Mouse (Mus musculus) kidney, adult 9 months (tissue): Measurements from ENCODE around the gene Ndufs1.
"Not testable (repeated sequence)": the region's sequence is repeated elsewhere in the genome, so short reads cannot be mapped to it uniquely, and the experiment has no call there.

ENCODE experiments used
- DNase-seq: peaks from one replicate; pipeline ENCODE4 v3.0.0; 2022

Ndufs1 gene

DNA sequence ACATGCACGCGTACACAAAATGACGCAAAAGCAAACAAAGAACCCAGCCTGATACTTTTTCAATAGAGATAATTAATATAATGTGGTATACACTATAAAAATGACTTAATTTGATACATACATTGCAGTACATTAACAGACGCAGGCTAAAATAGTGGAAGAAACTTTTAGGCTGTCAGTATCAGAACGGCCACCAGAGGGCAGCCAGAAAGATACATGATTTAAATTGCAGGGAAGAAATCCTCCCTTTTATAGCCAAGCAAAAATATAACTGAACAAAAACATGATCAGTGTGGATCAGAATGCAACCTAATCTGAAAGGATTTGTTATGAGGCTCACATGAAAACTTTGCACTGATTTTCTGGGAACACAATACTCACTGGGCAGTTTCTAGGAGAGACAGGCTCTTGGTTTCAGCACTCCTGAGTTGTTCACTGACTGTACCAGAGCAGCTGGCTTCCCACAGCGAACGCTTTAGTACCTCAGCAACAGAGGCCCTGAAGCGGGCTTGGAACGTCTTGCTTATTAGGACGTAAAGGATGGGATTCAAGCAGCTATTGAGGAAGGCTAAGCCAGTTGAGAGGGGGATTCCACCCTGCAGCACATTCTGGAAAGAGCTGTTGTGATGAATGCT is 6.1 kb upstream of the Ndufs1 start:
- peak; percentile 63 for DNase-seq

DNA sequence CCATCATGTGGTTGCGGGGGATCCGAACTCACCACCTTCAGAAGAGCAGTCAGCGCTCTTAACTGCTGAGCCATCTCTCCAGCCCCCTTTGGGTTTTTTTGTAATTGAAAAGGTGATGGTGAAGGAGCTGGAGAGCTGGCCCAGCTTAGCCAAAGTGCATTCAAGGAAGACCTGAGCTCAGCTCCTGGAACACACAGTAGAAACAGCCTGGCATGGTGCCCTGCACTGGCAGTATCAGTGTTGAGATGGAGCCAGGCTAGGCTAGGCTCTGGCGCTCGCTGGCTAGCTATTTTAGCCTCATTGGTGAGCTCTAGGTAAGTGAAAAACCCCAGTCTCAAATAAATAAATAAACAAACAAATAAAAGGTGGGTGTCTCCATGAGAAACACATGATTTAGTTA is 5.6 kb upstream of the Ndufs1 start:
- peak; percentile 58 for DNase-seq

DNA sequence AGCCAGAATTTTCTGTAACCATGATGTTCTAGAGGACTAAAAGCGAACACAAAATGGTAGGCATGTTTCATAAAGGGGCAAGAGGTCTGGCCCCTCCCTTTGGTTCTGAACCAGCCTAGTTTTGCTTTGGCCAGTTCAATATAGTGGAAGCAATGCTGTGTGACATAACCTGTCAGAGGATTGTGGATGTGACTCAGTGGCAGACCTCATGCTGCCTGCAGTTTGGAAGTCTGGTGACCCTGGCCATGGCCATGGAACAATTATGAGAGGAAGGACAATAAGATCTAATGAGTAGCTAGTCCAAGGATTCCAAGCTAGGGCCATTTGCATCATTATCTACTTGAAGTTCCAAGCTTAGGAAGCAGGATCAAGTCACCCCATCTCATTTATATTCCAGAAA is 4.8 kb upstream of the Ndufs1 start:
- no peak for DNase-seq

DNA sequence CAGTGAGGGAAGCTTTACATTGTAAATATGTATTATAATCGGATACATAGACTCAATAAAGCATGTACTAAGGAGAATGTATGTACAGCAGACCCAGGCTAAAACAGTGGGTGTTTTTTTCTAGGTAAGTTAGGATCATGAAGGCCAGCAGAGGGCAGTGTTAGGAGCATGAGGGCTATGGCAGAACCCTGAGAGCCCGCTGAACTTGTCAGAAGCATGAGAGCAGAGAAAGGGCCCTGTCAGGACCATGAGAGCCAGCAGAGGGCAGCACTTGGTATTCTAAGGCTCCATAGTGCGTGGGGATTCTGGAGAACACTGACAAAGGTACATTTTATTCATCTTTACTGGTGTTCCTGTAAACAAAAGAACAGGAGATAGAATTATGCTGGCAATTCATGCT is 4.4 kb upstream of the Ndufs1 start:
- peak; percentile 97 for DNase-seq

DNA sequence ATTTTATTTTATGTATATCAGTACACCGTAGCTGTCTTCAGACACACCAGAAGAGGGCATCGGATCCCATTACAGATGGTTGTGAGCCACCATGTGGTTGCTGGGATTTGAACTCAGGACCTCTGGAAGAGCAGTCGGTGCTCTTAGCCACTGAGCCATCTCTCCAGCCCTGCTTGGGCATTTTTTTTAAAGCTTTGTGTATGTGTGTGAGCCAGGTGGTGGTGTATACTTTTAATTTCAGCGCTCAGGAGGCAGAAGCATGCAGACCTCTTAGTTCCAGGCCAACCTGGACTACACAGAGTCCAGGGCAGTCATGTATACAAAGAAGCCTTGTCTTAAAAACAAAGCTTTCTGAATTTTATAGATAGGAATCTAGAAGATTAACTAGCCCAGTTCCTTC is 3.9 kb upstream of the Ndufs1 start:
- not testable (repeated sequence) for DNase-seq

DNA sequence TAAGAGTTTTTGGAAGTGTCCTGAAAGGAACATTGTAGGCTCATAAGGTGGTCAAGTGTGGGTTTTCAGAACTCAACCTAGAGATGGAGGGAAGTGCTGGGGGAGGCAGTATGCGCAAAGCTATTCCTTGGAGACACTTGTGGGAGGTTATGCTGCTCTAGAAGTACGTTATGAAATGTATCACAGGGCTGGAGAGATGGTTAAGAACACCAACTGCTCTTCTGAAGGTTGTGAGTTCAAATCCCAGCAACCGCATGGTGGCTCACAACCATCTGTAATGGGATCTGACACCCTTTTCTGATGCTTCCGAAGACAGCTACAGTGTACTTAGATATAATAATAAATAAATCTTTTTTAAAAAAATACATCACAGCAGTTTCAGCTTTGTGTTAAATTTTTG is 3.5 kb upstream of the Ndufs1 start:
- DNase-seq = no peak

DNA sequence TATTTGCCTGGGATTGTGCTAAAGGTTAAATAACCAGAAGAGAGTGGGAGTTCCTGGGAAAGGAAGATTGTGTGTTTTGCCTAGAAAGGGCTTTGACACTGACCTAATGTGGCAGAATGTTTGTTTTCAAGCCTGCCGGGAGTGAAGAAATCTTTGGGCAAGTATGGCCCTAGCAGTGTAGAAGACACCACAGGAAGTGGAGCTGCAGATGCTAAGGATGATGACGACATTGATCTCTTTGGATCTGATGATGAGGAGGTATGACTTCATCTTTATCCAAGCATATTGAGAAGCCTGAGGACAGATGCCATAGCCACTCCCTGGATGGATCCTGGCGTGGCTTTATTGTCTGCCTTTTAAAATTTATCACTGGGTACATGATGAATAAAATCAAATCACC is 1.7 kb upstream of the Ndufs1 start:
- DNase-seq = no peak

DNA sequence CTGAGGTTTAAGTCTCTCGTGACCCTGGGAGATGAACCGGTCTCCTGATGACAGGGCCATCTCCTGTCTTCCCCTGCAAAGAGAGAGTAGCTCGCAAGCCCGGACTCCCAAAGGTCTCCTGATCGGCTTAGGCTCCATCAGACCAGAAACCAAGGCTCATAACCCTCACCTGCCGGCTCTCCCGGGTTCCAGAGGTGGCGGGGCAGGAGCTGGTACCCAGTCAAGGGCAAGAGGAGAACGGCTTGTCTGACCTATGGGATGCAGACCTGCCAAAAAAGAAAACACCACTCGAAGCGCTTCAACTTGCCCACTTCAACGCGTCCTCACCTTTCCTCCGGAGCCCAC is 402 bp downstream of the Ndufs1 start:
- DNase-seq = no peak

DNA sequence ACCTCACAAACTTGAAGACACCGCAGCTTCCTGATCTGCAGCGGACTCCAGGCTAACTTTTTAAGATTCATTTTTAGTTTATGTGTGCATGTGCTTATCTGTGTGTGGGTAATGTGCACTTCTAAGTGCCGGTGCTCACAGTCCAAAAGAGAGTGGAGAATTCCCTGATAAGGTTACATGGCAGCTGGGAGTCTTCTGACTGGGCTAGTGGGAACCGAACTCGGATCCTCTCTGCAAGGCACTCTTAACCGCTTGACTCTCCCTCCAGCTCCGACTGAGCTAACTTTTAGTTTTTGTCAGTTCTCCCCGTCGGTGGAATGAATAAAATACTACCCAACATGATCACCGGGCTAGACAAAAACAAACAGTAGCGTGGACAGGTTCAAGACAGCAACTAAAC is 780 bp downstream of the Ndufs1 start:
- DNase-seq = no peak

DNA sequence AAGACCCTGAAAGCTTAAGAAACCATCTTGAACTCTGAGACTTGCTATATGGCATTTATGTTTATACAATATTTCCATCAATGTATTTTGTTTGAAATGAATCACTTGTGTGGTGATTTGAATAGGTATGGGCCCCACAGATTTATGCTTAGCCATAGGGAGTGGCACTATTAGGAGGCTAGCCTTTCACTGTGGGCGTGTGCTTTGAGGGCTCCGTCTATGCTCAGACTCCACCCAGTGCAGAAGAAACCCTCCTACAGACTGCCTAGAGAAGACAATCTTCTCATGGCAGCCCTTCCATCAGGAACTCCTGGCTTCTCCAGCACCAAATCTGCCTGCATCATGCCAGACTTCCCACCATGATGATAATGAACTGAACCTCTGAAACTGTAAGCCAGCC is 8.0 kb downstream of the Ndufs1 start:
- no peak for DNase-seq

DNA sequence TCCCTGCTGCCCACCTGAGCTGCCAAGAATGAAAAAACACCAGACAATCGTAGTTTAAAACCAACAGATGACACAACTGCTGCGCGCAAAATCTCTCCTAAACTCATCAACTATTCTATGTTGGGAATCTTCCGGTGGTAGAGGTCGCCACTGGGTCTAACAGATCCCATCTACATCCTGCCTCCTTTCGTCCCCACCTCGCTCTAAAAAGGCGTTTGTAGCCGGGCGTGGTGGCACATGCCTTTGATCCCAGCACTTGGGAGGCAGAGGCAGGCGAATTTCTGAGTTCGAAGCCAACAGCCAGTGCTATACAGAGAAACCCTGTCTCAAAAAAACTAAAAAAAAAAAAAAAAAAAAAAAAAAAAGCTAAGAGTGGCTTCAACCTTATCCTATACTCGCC is 36.4 kb downstream of the Ndufs1 start:
- no peak for DNase-seq

DNA sequence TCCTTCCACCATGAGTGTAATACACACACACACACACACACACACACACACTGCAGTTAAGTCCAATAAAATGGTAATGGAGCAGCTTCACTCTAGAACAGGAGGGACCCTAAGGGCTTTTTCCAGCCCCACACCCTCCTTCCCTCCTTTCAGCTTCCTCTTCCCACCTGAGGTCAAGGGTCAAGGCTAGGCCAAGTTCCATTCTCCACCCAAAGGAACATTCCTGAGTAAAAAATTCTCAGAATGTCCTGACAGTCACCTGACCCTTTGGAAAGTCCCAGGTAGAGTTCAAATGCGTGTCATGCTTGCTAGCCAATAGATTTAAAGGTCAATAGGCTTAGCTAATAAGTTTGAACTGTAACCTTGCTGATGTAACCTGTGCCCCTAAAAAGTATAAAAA is 38.0 kb downstream of the Ndufs1 start:
- DNase-seq = peak; percentile 54

DNA sequence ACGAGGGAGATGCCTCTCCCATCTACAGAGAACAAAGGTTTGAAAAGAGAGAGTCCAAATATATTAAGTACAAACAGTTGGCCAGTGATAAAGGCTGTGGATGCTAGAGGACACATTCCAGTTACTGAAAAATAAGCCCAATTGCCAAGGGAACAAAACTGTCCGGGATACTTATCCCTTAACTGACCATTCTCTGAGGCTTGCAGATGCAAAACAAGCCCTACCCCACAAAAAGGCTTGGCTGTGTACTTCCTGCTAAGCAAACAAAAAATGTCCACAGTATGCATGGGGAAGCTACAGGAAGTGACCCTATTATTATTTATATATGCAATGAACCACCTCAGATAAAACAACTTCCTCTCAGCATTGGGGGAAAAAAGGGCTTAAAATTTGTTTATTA is 38.7 kb downstream of the Ndufs1 start:
- DNase-seq = no peak

DNA sequence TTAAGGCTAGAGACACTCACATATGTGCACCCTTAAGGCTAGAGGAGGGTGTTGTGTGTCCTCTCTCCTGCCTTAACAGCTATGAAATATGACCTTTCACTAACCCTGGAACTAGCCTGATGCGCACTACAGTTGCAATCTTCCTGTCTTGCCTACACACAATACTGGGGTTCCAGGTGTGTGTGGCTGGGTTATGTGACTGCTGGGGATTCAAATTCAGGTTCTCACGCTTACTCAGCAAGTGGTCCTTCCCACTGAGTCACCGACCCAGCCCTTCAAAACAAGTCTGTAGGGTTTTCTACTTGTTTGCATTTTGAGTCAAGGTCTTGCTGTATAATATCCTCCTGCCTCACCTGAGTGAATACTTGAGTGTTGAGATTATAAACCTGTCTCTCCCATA is 42.1 kb downstream of the Ndufs1 start:
- DNase-seq = no peak

DNA sequence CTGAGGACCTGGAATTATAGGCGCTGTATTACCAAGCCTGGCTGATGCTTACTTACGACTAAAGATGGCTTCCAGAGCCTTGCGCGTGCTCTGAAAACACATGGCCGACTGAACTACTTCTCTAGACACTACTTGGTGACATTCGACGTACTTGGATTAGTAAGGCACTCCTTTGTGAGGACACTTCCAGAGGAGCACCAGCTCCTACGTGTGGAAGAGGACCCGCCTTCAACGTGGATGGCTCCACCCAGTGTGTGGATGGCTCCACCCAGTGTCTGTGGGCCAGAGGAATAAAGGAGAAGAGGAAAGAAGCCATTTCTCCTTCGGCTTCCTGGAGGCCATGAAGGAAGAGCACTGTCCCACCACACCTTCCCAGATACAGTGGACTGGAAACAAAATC is 44.9 kb downstream of the Ndufs1 start:
- no peak for DNase-seq

DNA sequence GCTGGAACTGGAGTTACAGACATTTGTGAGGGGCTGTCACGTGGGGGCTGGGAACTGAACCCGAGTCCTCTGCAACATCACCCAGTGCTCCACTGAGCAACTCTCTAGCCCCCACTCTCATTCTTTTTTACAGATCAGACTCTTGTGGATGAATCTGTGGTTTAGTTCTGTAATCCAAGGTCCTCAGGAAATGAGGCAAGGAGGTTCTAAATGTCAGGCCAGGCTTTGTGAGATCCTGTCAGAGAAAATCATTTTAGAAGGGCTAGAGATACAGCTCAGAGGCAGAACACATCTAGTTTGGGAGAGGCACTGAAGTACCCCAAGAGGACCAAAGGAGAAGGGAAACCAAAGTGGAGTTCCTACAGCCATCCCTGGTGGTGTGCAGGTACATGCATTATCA is 45.8 kb downstream of the Ndufs1 start:
- DNase-seq = no peak

DNA sequence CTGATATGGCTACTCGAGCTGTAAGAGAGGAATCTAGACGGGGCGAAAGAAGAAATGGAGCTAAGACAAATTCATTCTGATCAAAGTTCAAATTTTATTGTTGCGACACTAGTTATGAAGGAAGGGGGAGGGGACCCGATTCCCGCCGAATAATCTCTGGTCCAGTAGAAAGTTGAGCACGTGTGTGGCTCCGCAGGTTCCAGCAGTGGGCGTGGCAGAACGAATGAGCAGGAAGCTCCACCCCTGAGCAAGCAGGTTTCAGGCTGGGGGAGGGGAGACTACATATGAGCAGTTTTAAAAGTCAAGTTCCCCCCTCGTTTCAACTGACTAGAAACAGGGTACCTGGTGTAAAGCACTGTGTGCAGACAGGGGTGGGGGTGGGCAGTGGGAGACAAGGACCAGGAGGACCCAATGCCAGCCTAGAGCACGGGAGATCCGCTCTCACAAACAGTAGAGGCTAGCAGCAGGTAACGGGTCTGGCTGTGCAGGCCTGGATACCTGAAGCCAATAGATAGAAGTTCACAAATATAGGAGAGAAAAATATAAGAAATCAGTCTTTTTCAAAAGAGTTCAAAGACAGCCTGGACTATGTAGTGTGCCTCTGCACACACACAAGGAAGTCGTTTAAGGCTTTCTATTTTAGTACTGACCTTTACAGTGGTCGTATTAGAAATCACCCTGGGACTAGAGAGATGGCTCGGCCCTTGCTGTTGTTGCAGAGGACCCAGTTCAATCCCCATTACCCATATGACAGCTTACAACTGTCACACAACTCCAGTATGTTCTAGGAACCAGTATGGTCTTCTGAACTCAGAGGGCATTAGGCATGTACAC is 46.6 kb downstream of the Ndufs1 start:
- peak; percentile 73 for DNase-seq

DNA sequence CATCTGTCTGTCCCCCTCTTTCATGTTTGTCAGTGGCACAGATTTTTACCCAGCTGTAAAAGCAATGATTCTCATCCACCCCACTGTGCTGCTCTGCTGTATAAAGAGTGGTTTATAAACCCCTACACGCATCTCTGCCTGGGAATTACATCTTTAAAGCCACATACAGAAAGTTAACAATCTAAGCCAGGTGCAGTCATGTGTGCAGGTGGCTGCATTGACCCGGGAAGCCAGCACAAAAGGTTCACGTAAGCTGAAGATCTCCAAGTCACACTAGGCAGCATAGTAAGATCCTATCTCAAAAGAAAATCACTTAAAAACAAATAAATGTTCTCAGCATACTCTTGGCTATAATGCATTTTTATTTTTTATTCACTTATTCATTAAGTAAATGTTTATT is 47.4 kb downstream of the Ndufs1 start:
- peak; percentile 28 for DNase-seq

DNA sequence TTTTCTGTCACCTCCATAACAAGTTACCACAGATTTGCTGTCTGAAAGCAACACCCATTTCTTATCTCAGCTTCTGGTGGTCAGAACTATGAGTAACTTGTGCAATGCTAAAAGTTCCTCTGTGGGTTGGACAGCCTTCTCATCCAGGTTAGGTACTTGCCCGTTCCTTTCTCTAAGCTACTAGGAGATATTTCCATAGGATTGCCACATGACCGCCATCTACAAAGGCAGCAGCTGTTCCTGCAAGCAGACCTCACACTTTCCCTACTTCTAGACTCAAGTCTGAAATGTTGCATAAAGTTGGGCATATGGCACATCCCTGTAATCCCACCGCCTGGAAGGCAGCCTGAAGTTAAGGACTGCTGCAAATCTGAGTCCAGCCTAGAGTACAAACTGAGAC is 50.4 kb downstream of the Ndufs1 start:
- DNase-seq = no peak

DNA sequence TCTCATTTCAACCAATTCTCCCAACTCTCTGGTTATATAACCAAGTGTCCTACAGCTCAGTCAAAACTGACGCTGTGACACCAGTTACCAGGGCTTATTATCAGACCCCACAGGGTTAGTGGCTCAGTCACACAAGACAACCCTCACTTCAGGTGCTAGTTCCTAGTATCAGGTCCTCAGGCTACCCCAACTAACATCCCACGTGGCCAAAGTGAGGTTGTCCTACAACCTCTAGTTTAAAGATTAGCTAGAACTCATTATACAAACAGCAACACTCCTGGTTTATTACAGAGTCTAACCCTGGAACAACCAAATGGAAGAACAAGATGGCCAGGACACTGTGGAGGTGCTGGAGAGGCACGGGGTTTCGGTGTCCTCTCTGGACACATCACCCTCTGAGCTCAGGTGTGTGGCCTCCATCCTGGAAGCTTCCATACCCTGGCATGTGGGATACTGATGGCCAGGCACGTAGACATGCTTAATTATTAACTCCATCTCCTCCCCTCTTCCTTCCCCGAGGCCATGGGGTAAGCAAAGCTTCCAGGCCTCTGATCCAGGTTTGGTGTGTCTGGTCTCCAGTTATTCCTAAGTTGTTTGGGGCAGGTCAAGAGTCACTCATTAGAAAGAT is 52.7 kb downstream of the Ndufs1 start:
- peak; percentile 87 for DNase-seq

DNA sequence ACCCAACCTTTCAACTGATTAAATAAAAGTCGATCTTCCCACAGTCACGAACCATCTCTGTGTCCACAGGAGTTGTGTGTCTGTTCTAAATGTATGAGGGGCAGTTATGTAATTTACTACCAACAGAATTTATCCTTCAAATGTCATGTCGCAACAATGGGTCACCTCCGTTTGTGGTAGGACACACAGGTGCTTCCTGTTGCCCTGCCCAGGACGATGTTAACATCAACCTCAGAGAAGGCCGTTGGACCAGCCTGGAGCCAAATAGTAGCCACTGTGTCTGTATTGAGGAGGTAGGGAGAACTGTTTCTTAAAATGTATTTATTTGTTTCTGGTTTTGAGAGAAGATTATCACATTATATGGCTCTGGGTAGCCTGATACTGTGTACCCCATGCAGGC is 54.6 kb downstream of the Ndufs1 start:
- no peak for DNase-seq

DNA sequence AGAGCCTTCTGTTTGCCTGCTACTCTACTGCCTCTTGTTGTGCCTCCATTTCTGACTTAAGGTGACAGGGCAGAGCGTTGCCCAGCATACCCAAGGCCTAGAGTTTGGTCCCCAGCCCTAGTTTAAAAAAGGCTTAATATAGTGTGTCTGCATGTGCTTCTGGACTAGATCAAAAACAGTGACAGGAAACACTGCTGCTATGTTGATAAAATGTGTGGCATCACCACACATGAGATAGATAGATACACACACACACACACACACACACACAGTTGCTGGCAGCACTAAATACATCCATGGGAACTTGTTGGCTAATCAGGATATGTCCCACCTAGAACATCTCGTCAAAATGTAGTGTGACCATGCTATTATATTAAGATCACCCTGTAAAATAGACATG is 56.3 kb downstream of the Ndufs1 start:
- no peak for DNase-seq

DNA sequence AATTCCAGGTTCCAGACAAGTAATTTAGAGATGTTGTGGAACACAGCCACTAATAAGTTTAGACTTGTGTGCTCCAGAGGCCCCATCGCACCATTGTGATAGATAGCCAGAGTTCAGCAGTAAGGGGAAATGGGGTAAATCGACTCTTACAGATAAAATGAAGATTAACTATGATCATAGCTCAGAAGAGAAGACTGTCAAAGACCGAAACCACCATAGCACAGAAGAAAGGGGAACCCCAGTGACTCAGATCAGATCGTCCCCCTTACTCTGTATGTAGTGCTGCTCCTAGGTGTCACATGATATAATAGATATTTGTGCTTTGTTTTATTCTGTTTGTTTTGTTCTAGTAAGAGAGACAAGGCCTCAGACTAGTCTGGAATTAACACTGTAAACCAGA is 57.0 kb downstream of the Ndufs1 start:
- DNase-seq = no peak

DNA sequence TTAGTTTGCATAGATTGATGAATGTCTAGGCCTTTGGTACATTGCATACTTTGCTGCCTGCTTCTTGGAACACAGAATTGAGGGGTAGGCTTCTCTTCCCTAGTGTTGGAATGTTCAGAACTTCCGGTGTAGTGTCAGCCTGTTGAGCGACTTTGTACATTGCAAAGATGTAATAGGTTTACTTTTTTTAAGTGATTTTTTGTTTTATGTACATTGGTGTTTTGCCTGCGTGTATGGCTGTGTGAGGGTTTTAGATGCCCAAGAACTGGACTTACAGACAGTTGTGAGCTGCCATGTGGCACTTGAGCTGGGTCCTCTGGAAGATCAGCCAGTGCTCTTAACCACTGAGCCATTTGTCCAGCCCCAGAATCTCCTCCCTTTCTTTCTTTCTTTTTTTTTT is 61.1 kb downstream of the Ndufs1 start:
- DNase-seq = no peak

DNA sequence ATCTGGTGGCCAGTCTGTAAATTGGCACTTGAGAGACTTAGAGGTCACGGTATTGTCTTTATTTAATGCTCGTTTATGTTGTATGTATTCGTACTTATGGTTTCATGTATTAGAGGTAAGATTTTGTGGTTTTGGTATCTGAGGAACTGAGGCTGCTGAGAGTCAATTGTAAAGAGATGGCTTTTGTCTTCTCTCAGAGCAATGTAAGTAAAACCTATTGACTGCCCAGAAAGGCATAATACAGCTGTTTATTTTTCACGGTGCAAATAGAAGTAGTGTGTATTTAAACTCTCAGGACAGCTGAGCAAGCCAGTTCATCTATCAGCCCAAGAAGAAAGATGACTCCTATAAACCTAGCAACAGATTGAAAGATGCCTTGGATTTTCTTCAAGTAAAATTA is 61.5 kb downstream of the Ndufs1 start:
- no peak for DNase-seq
